Mouse (Mus musculus): ENCODE data around the gene Mvk.

GRCm38 (mm10) chr5:114504826-114505225 lies 60.8 kb downstream of the Mvk start:
- TF ChIP-seq POLR2A (IDR thresholded peaks at IDR 0.05; ENCODE audit: low read depth, low read length), result no peak
- no peak for TF ChIP-seq CTCF (IDR thresholded peaks at IDR 0.05; ENCODE audit: borderline replicate concordance, insufficient read depth, low read length)
